Mouse (Mus musculus) bone marrow, adult 2 months (tissue): Measurements from ENCODE around the gene Tamm41. TPM values are rescaled to one million over a fixed set of nuclear protein-coding genes. Genes with fewer than 3 reads are reported as not detected.

Experiments
- H3K27ac ChIP-seq: fragments of 200-500 bp; 2 replicates; pipeline ENCODE4 v1.5.1; 2012; ENCODE audit warnings: low read depth, mild to moderate bottlenecking, control low read depth, inconsistent platforms, low read length; ENCODE audit not compliant: control insufficient read depth, poor library complexity, insufficient read depth
- H3K4me1 ChIP-seq: fragments of 200-500 bp; 2 replicates; pipeline ENCODE4 v1.6.1; 2011; ENCODE audit warnings: low read length; ENCODE audit not compliant: control insufficient read depth, insufficient read depth
- H3K4me3 ChIP-seq: fragments of 200-500 bp; replicated peaks from 2 replicates; pipeline ENCODE3; 2011; ENCODE audit warnings: mild to moderate bottlenecking, low read depth, low read length, control low read depth; ENCODE audit not compliant: control insufficient read depth
- CTCF ChIP-seq: fragments of 200-500 bp; IDR thresholded peaks from 2 replicates; pipeline ENCODE4 v1.5.1; 2011; ENCODE audit warnings: low read length, control low read depth; ENCODE audit not compliant: control insufficient read depth, insufficient read depth
- POLR2A ChIP-seq: fragments of 200-500 bp; IDR thresholded peaks from 2 replicates; pipeline ENCODE4 v1.6.1; 2011; ENCODE audit warnings: low read depth, mild to moderate bottlenecking, control low read depth, low read length, borderline replicate concordance; ENCODE audit not compliant: control insufficient read depth
- WGBS: fragments of 180-500 bp; shearing (Covaris S2); methylation state at CpG from one replicate; pipeline ENCODE4 v1.1.7; 2018; 5-methylcytosine and 5-hydroxymethylcytosine counted together
- polyA plus RNA-seq: library from polyadenylated mRNA; stranded (reverse); fragments of >200 nt; gene quantifications from 2 replicates; pipeline ENCODE4 v1.2.4, GENCODE M21; 2011; ENCODE audit warnings: low replicate concordance; ENCODE audit not compliant: missing spikeins, insufficient read depth, insufficient read length

Gene Tamm41
- polyA plus RNA-seq, 1 experiment = 25.6 TPM

DNA sequence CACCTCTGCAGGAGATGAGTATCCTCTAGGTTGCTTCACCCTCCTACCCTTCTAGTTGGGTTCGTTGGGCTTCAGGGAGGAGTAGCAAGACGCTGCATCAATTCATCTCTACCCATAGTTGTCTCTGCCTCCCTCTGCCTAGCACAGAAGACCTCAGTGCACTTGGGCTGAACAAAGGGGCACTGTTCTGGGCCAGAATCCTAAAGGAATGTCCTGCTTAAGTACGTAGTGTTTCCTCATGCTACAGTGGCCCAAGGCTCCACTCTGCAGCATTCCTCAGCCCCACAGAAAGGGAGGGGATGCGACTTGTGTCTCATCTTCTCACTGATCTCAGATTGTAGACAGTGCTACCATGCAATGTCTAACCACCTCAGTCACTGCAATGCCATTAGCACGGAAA lies 74.0 kb downstream of the Tamm41 start:
- 75% methylated on average over 5 of the region's 5 CpGs for WGBS
- no peak for TF ChIP-seq CTCF
- TF ChIP-seq POLR2A = no peak

DNA sequence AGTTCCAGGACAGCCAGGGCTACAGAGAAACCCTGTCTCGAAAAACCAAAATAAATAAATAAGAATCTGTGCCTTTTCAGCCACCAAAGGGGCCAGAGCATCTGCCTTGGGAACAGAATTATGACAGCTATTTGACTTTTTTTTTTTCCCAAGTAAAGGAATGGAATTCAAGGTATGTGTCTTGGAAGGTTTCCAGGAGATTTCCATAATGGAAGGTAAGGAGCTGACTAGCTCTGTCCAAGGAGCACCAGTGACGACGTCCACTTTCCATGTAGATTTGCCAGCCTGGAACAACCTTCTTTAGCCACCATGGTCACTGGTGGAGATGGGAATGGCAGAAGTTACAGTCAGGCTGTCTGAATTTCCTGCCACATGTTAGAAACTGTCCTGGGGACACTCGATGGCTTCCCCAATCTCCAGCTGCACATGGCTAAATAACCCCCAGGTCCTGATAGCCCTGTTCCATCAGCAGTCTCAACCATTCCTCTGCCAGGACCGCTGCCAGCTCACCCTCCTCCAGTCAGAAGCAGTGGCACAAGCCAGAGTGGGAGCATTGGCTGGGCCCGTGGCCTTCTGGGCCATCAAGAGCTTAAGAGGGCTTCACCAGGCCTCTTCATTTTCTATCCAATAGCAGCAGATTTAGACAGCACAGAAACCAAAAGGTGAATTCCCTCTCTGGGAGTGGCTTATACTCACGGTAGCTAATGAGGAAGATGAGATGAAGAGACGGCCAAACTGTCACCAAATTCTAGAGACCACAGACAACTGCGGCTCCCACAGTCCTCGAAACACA lies 76.2 kb downstream of the Tamm41 start:
- Histone ChIP-seq H3K4me3 (no peak overlapping the region), H3K27ac (no peak overlapping the region), H3K4me1 (no peaks in the 10 kb centered on the region)
- 62% methylated on average over 10 of the region's 10 CpGs for WGBS
- no peak for TF ChIP-seq POLR2A
- no peak for TF ChIP-seq CTCF

More for the DNA sequence above, 74.0 kb downstream of the Tamm41 start:
- Histone ChIP-seq H3K27ac (no peak overlapping the region), H3K4me1 (no peaks in the 10 kb centered on the region), H3K4me3 (no peak overlapping the region)

DNA sequence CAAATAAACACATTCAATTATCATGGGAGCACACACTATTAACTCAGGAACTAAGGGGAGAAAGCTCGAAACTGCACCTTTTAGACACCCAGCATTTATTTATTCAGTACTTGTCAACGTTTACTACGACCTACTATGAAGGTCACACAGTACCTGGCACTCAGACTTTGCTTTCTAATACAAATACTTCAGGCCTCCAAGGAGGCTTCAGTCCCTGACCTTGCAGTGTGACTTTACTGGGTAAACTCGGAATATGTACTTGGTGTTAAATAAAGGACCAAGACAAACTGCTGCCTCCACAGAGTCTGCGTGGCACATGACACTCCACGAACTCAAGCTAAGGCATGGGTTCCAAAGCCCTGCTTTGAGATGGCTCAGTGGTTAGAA lies 78.7 kb downstream of the Tamm41 start:
- TF ChIP-seq POLR2A (no peak), CTCF (no peak)
- Histone ChIP-seq H3K27ac (no peak overlapping the region), H3K4me1 (no peaks in the 10 kb centered on the region), H3K4me3 (no peak overlapping the region)
- WGBS = 75% methylated on average over 6 of the region's 6 CpGs

DNA sequence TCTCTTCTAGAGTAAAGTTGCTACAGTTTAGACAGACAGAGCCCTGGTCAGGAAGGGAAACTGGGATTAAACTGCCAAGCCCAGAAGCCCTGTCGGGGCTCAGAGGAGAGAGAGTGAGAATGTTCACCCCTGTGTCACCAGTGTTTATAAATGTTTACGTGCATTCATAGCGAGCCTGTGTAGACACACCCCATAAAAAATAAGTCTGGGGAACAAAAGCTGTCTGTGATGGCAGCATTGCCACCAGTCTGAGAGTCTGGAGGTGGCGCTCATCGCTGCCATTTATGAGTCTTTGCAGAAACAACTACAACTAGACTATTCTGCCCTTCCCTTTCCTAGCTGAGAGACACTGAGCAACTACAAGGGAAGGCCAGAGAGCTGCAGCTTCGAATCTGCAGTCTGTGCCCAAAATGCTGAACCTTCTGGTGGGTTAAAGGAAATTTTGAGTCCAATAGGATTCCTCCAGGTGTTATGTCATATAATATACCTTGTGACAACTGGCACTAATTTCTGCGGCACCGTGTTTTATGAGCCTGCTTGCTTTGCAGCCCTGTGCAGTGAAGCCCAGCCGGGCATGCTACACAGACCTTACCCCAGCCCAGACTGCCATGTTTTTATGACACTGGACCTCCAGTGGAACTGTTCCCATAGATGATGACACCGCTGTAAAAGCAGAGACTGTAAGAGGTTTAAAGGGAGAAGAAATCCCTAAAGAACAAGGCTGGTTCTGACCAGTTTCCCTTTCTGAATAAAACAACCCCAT lies 79.2 kb downstream of the Tamm41 start:
- Histone ChIP-seq H3K27ac (no peak overlapping the region), H3K4me3 (no peak overlapping the region), H3K4me1 (no peaks in the 10 kb centered on the region)
- WGBS = 81% methylated on average over 10 of the region's 10 CpGs
- TF ChIP-seq POLR2A (no peak), CTCF (no peak)

DNA sequence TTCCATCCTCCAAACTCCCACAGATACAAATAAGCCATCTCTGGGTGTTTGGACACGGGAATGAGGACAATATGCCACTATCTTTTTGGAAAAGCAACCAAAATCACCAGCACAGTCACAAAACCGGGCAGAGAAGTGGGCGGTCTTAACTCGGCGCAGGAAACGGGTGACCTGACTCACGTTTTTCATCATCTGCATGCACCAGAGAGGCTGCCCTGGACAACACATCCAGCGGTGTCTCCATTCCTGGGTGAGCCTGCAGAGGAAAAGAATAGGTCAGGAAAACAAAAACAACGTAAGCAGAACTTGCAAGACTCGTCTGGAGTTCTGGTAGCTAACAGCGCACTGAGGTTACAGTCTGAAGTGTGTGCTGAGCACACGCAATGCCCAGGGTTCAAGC lies 79.9 kb downstream of the Tamm41 start:
- H3K4me1 ChIP-seq = no peaks in the 10 kb centered on the region
- 64% methylated on average over 12 of the region's 12 CpGs for WGBS
- TF ChIP-seq POLR2A (no peak), CTCF (no peak)
- H3K27ac ChIP-seq = no peak overlapping the region
- H3K4me3 ChIP-seq = no peak overlapping the region

DNA sequence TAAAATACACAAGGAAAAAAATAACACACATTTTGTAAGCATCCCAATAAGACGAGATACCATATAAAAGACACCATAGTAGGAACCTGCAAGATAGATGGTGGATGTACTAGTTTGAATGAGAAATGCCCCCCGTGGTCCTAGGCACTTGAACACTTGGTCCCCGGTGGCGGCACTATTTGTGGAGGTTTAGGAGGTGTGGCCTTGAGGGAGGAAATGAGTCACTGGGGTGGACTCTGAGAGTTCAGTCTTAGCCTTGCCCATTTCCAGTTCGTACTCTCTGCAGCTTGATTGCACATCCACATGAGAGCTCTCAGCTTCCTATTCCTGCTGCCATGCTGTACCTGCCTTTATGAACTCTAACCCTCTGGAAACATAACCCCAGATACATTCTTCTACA lies 83.2 kb downstream of the Tamm41 start:
- TF ChIP-seq CTCF = no peak
- no peak for TF ChIP-seq POLR2A
- WGBS = 59% methylated on average over 5 of the region's 5 CpGs
- Histone ChIP-seq H3K4me1 (no peaks in the 10 kb centered on the region), H3K4me3 (no peak overlapping the region), H3K27ac (no peak overlapping the region)

Other genes starting within 250 kb of the Tamm41 start
- gene Vgll4, start 67.9 kb downstream of the Tamm41 start, polyA plus RNA-seq = 5.4 and 9.9 TPM in 2 replicates
- gene Syn2, start 97.0 kb upstream of the Tamm41 start, polyA plus RNA-seq = 1.4 TPM in 1 of 2 replicates, not detected in the other
- gene Gm17482, start 189.5 kb upstream of the Tamm41 start, polyA plus RNA-seq = not detected in 2 replicates
- 0.62 and 1.9 TPM in 2 replicates for gene Timp4, start 214.3 kb upstream of the Tamm41 start, polyA plus RNA-seq